Mouse (Mus musculus): ENCODE measurements around the gene Rpa1. TPM values are rescaled to one million over a fixed set of nuclear protein-coding genes. Genes with fewer than 3 reads are reported as not detected.

Rpa1 gene
- total and polyA plus RNA-seq, 2 experiments from 2014 or later: 51.1 to 66.9 TPM

DNA sequence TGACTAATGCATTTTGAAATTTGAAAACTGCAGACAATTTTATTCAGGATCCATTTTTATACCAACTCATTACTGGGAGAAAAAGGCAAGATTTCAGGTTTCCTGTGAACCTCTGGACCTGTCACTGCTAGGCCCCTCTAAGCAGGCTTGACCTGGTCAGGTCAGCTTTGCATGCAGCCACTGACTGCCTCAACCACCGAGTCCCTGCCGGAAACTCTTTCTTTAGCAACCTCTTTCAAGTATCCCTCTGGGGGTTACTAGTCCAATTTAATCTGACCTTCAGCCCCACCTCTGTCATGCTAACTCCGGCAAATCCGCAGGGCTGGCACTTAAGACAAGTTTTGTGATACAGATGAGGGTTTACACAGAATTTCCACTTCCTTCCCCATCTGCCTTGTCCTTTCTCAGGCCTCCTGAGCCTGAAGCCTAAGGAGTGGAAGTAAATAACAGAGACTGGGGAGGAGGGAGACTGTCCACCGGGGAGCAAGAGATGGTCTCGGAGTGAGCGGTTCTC is 96.5 kb downstream of the Rpa1 start:
- no peak overlapping the region for H3K9ac ChIP-seq (replicated peaks; ENCODE audit: low read length)
- ATAC-seq: no peak
- no peaks in the 10 kb centered on the region for H3K27me3 ChIP-seq (ENCODE audit: insufficient read depth, low read length)
- H3K4me1 ChIP-seq (ENCODE audit: insufficient read depth, low read length): 0 out of 2 replicates have a peak, but pooled peaks cover 6% of the 10 kb centered on the region
- H3K27ac ChIP-seq: no peak overlapping the region
- WGBS: 61% methylated on average over 7 of the region's 7 CpGs
- DNase-seq (ENCODE audit: low spot score): no peak
- no peak overlapping the region for H3K4me2 ChIP-seq (ENCODE audit: low read depth, low read length)
- no peak for TF ChIP-seq CTCF (IDR thresholded peaks at IDR 0.05; ENCODE audit: low read depth)
- H3K9me3 ChIP-seq (ENCODE audit: low read length): no peaks in the 10 kb centered on the region
- no peaks in the 10 kb centered on the region for H3K36me3 ChIP-seq (ENCODE audit: insufficient read depth, low read length)
- no peak overlapping the region for H3K4me3 ChIP-seq (ENCODE audit: low read length)

DNA sequence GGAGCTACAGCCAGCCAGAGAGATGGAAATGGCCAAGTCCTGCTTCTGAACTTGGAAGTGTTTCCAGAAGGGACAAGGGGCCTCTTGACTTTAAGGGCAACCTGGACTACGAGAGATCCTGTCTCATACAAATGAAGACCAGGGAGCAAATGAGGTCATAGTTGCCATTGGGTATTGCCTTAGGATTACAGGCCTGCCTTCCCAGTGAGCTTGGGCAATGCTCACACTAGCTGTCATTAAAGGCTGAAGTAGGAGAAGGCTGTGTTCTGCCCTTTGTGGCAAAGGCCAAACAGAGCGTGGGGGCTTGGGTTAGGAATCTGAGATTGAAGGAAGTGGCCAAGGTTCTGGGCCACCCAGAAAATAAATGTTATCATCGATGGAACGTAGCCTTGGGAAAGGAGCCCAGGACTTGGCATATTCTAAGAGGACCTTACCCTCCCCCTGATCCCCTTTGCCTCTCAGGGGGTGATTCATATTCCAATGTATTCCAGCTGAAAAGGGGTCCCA is 97.1 kb downstream of the Rpa1 start:
- DNase-seq (ENCODE audit: low spot score): no peak
- WGBS: 79% methylated on average over 4 of the region's 4 CpGs
- Histone ChIP-seq H3K9me3 (ENCODE audit: low read length) (no peaks in the 10 kb centered on the region), H3K4me1 (ENCODE audit: insufficient read depth, low read length) (0 out of 2 replicates have a peak, but pooled peaks cover 6% of the 10 kb centered on the region), H3K4me3 (ENCODE audit: low read length) (no peak overlapping the region), H3K9ac (replicated peaks; ENCODE audit: low read length) (no peak overlapping the region), H3K27me3 (ENCODE audit: insufficient read depth, low read length) (no peaks in the 10 kb centered on the region), H3K36me3 (ENCODE audit: insufficient read depth, low read length) (no peaks in the 10 kb centered on the region), H3K27ac (no peak overlapping the region), H3K4me2 (ENCODE audit: low read depth, low read length) (no peak overlapping the region)
- ATAC-seq: no peak
- TF ChIP-seq CTCF (IDR thresholded peaks at IDR 0.05; ENCODE audit: low read depth): no peak

DNA sequence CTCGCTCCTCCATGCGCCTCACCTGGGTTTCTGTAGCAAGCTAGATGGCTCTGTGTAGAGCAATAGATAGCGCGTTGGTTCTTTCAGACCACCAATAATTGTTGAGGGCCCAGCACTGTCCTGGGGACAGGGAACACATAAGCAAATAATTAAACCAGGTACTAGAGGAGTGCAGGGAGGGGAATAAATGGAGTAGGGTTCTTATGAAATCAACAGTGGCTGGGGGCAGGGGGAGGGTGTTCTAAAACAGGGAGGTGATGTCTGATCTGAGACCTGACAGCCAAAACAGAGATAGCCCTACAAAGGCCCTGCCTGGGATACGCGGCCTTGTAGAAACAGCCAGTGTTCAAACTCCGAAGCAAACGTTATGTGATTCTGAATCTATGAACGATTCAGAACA is 98.5 kb downstream of the Rpa1 start:
- TF ChIP-seq CTCF (IDR thresholded peaks at IDR 0.05; ENCODE audit: low read depth): no peak
- WGBS: 78% methylated on average over 9 of the region's 9 CpGs
- no peak for ATAC-seq
- no peaks in the 10 kb centered on the region for H3K27me3 ChIP-seq (ENCODE audit: insufficient read depth, low read length)
- 0 out of 2 replicates have a peak, but pooled peaks cover 12% of the 10 kb centered on the region for H3K4me1 ChIP-seq (ENCODE audit: insufficient read depth, low read length)
- H3K27ac ChIP-seq: no peak overlapping the region
- H3K4me2 ChIP-seq (ENCODE audit: low read depth, low read length): no peak overlapping the region
- no peaks in the 10 kb centered on the region for H3K36me3 ChIP-seq (ENCODE audit: insufficient read depth, low read length)
- H3K4me3 ChIP-seq (ENCODE audit: low read length): no peak overlapping the region
- no peaks in the 10 kb centered on the region for H3K9me3 ChIP-seq (ENCODE audit: low read length)
- DNase-seq (ENCODE audit: low spot score): no peak
- H3K9ac ChIP-seq (replicated peaks; ENCODE audit: low read length): no peak overlapping the region

Small RNA genes within 50 kb of the gene (microRNA-seq; reads per million reads assigned to microRNA genes)
- gene Gm47300: 0 reads per million in 2 experiments

Other genes with a start within 250 kb of the Rpa1 start
- gene Hic1, start 178.8 kb downstream of the Rpa1 start, total RNA-seq (2014; rRNA removed): 8.5 and 12.9 TPM in 2 replicates
- 1.7 TPM in 2 replicates for gene Hic1, start 178.8 kb downstream of the Rpa1 start, polyA plus RNA-seq (2015; fragmentation: Nextera tagmentation; extraction: Ambion mirVana)
- gene Ovca2, start 169.5 kb downstream of the Rpa1 start, total RNA-seq (2014; rRNA removed): 11.0 and 17.6 TPM in 2 replicates
- gene Ovca2, start 169.5 kb downstream of the Rpa1 start, polyA plus RNA-seq (2015; fragmentation: Nextera tagmentation; extraction: Ambion mirVana): 11.7 and 15.7 TPM in 2 replicates
- 31.3 and 39.2 TPM in 2 replicates for gene Dph1, start 157.1 kb downstream of the Rpa1 start, total RNA-seq (2014; rRNA removed)
- 13.5 and 13.6 TPM in 2 replicates for gene Dph1, start 157.1 kb downstream of the Rpa1 start, polyA plus RNA-seq (2015; fragmentation: Nextera tagmentation; extraction: Ambion mirVana)
- 13.0 and 13.4 TPM in 2 replicates for gene Rtn4rl1, start 154.5 kb downstream of the Rpa1 start, total RNA-seq (2014; rRNA removed)
- gene Rtn4rl1, start 154.5 kb downstream of the Rpa1 start, polyA plus RNA-seq (2015; fragmentation: Nextera tagmentation; extraction: Ambion mirVana): 9.9 and 10.7 TPM in 2 replicates
- 12.7 and 14.1 TPM in 2 replicates for gene Smyd4, start 109 bp upstream of the Rpa1 start, total RNA-seq (2014; rRNA removed)
- gene Smyd4, start 109 bp upstream of the Rpa1 start, polyA plus RNA-seq (2015; fragmentation: Nextera tagmentation; extraction: Ambion mirVana): 17.1 and 17.7 TPM in 2 replicates
- 56.6 and 57.6 TPM in 2 replicates for gene Serpinf1, start 74.4 kb upstream of the Rpa1 start, total RNA-seq (2014; rRNA removed)
- 41.5 and 47.1 TPM in 2 replicates for gene Serpinf1, start 74.4 kb upstream of the Rpa1 start, polyA plus RNA-seq (2015; fragmentation: Nextera tagmentation; extraction: Ambion mirVana)
- 0.05 TPM in 1 of 2 replicates, not detected in the other for gene Serpinf2, start 91.3 kb upstream of the Rpa1 start, total RNA-seq (2014; rRNA removed)
- gene Serpinf2, start 91.3 kb upstream of the Rpa1 start, polyA plus RNA-seq (2015; fragmentation: Nextera tagmentation; extraction: Ambion mirVana): not detected in 2 replicates
- 19.4 and 20.4 TPM in 2 replicates for gene Wdr81, start 106.4 kb upstream of the Rpa1 start, total RNA-seq (2014; rRNA removed)
- 3.9 and 4.1 TPM in 2 replicates for gene Wdr81, start 106.4 kb upstream of the Rpa1 start, polyA plus RNA-seq (2015; fragmentation: Nextera tagmentation; extraction: Ambion mirVana)
- gene Tlcd2, start 113.4 kb upstream of the Rpa1 start, total RNA-seq (2014; rRNA removed): 1.0 and 3.4 TPM in 2 replicates
- gene Tlcd2, start 113.4 kb upstream of the Rpa1 start, polyA plus RNA-seq (2015; fragmentation: Nextera tagmentation; extraction: Ambion mirVana): 1.5 and 1.6 TPM in 2 replicates
- gene Prpf8, start 138.5 kb upstream of the Rpa1 start, total RNA-seq (2014; rRNA removed): 118 and 126 TPM in 2 replicates
- gene Prpf8, start 138.5 kb upstream of the Rpa1 start, polyA plus RNA-seq (2015; fragmentation: Nextera tagmentation; extraction: Ambion mirVana): 25.9 and 29.4 TPM in 2 replicates
- gene Rilp, start 161.8 kb upstream of the Rpa1 start, total RNA-seq (2014; rRNA removed): 3.9 and 6.6 TPM in 2 replicates
- 7.3 and 7.6 TPM in 2 replicates for gene Rilp, start 161.8 kb upstream of the Rpa1 start, polyA plus RNA-seq (2015; fragmentation: Nextera tagmentation; extraction: Ambion mirVana)
- 3.3 and 3.7 TPM in 2 replicates for gene Scarf1, start 165.2 kb upstream of the Rpa1 start, total RNA-seq (2014; rRNA removed)
- 3.5 and 3.6 TPM in 2 replicates for gene Scarf1, start 165.2 kb upstream of the Rpa1 start, polyA plus RNA-seq (2015; fragmentation: Nextera tagmentation; extraction: Ambion mirVana)
- 31.3 and 36.2 TPM in 2 replicates for gene Slc43a2, start 183.4 kb upstream of the Rpa1 start, total RNA-seq (2014; rRNA removed)
- 17.2 and 17.8 TPM in 2 replicates for gene Slc43a2, start 183.4 kb upstream of the Rpa1 start, polyA plus RNA-seq (2015; fragmentation: Nextera tagmentation; extraction: Ambion mirVana)
- 90.7 and 91.4 TPM in 2 replicates for gene Pitpna, start 239.8 kb upstream of the Rpa1 start, total RNA-seq (2014; rRNA removed)
- gene Pitpna, start 239.8 kb upstream of the Rpa1 start, polyA plus RNA-seq (2015; fragmentation: Nextera tagmentation; extraction: Ambion mirVana): 95.9 and 109 TPM in 2 replicates